ENCODE assay signal across 17 mouse cellular contexts in genomic region chr8:65967223-65967778, GRCm38 (mm10).
DNase-seq lines count a peak whose midpoint lies in the region; ATAC-seq lines count a peak whose summit lies in the region.
"Had no signal": no experiment of that assay in that cellular context is flagged by ENCODE, and none has a peak within 500 bp of the region (broad histone marks: within the 10 kb centered on the region; RNA-seq: fewer than 3 reads in every experiment).

No protein-coding gene starts in this region.

- H3K36me3 ChIP-seq in forebrain, embryonic 13.5 days (ENCODE audit: poor library complexity, severe bottlenecking), result no peaks in the 10 kb centered on the region
- no peaks in the 10 kb centered on the region for H3K36me3 ChIP-seq in hindbrain, embryonic 10.5 days
- no peaks in the 10 kb centered on the region for H3K36me3 ChIP-seq in midbrain, embryonic 10.5 days
- H3K36me3 ChIP-seq in neural tube, embryonic 12.5 days, result no peaks in the 10 kb centered on the region
- H3K36me3 ChIP-seq: embryonic facial prominence, embryonic 13.5 days; G1E had no signal

- peak overlapping the region; percentile 50 for H3K4me2 ChIP-seq in forebrain, embryonic 13.5 days
- H3K4me2 ChIP-seq in neural tube, embryonic 12.5 days (replicated peaks), result peak overlapping the region; percentile 47
- H3K4me2 ChIP-seq: embryonic facial prominence, embryonic 13.5 days had no signal

- H3K9me3 ChIP-seq in forebrain, embryonic 13.5 days (replicated peaks), result no peaks in the 10 kb centered on the region
- H3K9me3 ChIP-seq in hindbrain, embryonic 10.5 days, result no peaks in the 10 kb centered on the region
- no peaks in the 10 kb centered on the region for H3K9me3 ChIP-seq in midbrain, embryonic 10.5 days (replicated peaks)
- H3K9me3 ChIP-seq in neural tube, embryonic 12.5 days, result no peaks in the 10 kb centered on the region
- H3K9me3 ChIP-seq: embryonic facial prominence, embryonic 13.5 days; G1E had no signal

- H3K27ac ChIP-seq in forebrain, embryonic 13.5 days, result no peak overlapping the region
- H3K27ac ChIP-seq in hindbrain, embryonic 10.5 days, result 0 out of 2 replicates have a peak overlapping the region, but pooled peaks have one; percentile 3
- peak overlapping the region; percentile 55 for H3K27ac ChIP-seq in midbrain, embryonic 10.5 days (replicated peaks)
- no peak overlapping the region for H3K27ac ChIP-seq in neural tube, embryonic 12.5 days
- H3K27ac ChIP-seq: embryonic facial prominence, embryonic 13.5 days had no signal

- no peaks in the 10 kb centered on the region for H3K27me3 ChIP-seq in forebrain, embryonic 13.5 days
- H3K27me3 ChIP-seq in hindbrain, embryonic 10.5 days (ENCODE audit: insufficient read depth, poor library complexity, severe bottlenecking), result no peaks in the 10 kb centered on the region
- peaks cover 41% of the 10 kb centered on the region for H3K27me3 ChIP-seq in midbrain, embryonic 10.5 days (ENCODE audit: low read depth, poor library complexity, severe bottlenecking)
- no peaks in the 10 kb centered on the region for H3K27me3 ChIP-seq in neural tube, embryonic 12.5 days (replicated peaks)

- peak; percentile 52; the same call in 1 of the 2 replicates for ATAC-seq in forebrain, embryonic 13.5 days
- 0 out of 2 replicates have a peak, but pooled peaks have one; percentile 49 for ATAC-seq in neural tube, embryonic 12.5 days (ENCODE audit: low FRiP score, low read depth)
- ATAC-seq: CD4-positive, CD25-positive, alpha-beta regulatory T cell, adult 4 months; inflammation-experienced regulatory T-cells, adult 6 months had no signal

- peaks cover 14% of the 10 kb centered on the region for H3K4me1 ChIP-seq in forebrain, embryonic 13.5 days
- peaks cover 14% of the 10 kb centered on the region for H3K4me1 ChIP-seq in hindbrain, embryonic 10.5 days (replicated peaks)
- H3K4me1 ChIP-seq in midbrain, embryonic 10.5 days, result peaks cover 23% of the 10 kb centered on the region
- H3K4me1 ChIP-seq in neural tube, embryonic 12.5 days, result peaks cover 9% of the 10 kb centered on the region; the same call in 1 of the 2 replicates
- H3K4me1 ChIP-seq: embryonic facial prominence, embryonic 13.5 days had no signal

- H3K9ac ChIP-seq in forebrain, embryonic 13.5 days, result no peak overlapping the region
- H3K9ac ChIP-seq in neural tube, embryonic 12.5 days, result no peak overlapping the region
- H3K9ac ChIP-seq: embryonic facial prominence, embryonic 13.5 days had no signal

- WGBS in forebrain, embryonic 13.5 days, result 37% methylated on average over 8 of the region's 8 CpGs
- WGBS in hindbrain, embryonic 10.5 days, result 66% methylated on average over 8 of the region's 8 CpGs
- 39% methylated on average over 8 of the region's 8 CpGs for WGBS in midbrain, embryonic 10.5 days
- 76% methylated on average over 8 of the region's 8 CpGs for WGBS in neural tube, embryonic 12.5 days

- no peak overlapping the region for H3K4me3 ChIP-seq in forebrain, embryonic 13.5 days
- H3K4me3 ChIP-seq in hindbrain, embryonic 10.5 days, result peak overlapping the region; percentile 34; the same call in 1 of the 2 replicates
- H3K4me3 ChIP-seq in midbrain, embryonic 10.5 days, result peak overlapping the region; percentile 38
- H3K4me3 ChIP-seq in neural tube, embryonic 12.5 days, result no peak overlapping the region
- H3K4me3 ChIP-seq: embryonic facial prominence, embryonic 13.5 days had no signal

- peak; percentile 5 for DNase-seq in hindbrain, embryonic 10.5 days (ENCODE audit: low spot score)
- DNase-seq in midbrain, embryonic 10.5 days (ENCODE audit: low spot score), result no peak
- no peak for DNase-seq in left cerebral cortex, adult 18-20 months (ENCODE audit: low spot score in 2 of 2)
- no peak for DNase-seq in urinary bladder, postnatal 14 days (ENCODE audit: low spot score)
- DNase-seq in frontal cortex, postnatal 14 days (ENCODE audit: low spot score in 2 of 2), result no peak
- DNase-seq: cerebellum, adult 9-10 months; kidney, adult 9 months; kidney, postnatal 36 days; lung, adult 18-20 months; lung, postnatal 4 days; thymus, adult 2 months had no signal

Comparison
In these comparisons a context has a peak if more than half of its experiments do, and no peak if none do; other contexts are left out.
1. H3K27ac ChIP-seq: peak in hindbrain, embryonic 10.5 days (single experiment) and midbrain, embryonic 10.5 days (single experiment); none in forebrain, embryonic 13.5 days (single experiment) and neural tube, embryonic 12.5 days (single experiment).
2. H3K4me3 ChIP-seq: peak in hindbrain, embryonic 10.5 days (single experiment) and midbrain, embryonic 10.5 days (single experiment); none in forebrain, embryonic 13.5 days (single experiment) and neural tube, embryonic 12.5 days (single experiment).